Mouse (Mus musculus) cortical plate, adult 2 months (tissue): ENCODE data around the gene Git1. TPM values are rescaled to one million over a fixed set of nuclear protein-coding genes. Genes with fewer than 3 reads are reported as not detected.
A peak's percentile ranks its signal among the peaks of the same experiment; 100 is the strongest.

Source experiments
- H3K27ac ChIP-seq: fragments of 200-500 bp; 2 replicates; pipeline ENCODE4 v1.5.1; 2012; ENCODE audit warnings: low read length, control low read depth, inconsistent platforms; ENCODE audit not compliant: insufficient read depth
- H3K4me1 ChIP-seq: fragments of 200-500 bp; 2 replicates; pipeline ENCODE4 v1.6.1; 2011; ENCODE audit warnings: low read length; ENCODE audit not compliant: control insufficient read depth, insufficient read depth
- H3K4me3 ChIP-seq: fragments of 200-500 bp; 2 replicates; pipeline ENCODE4 v1.5.1; 2011; ENCODE audit warnings: mild to moderate bottlenecking, low read length, control low read depth; ENCODE audit not compliant: insufficient read depth
- CTCF ChIP-seq: fragments of 200-500 bp; IDR thresholded peaks from 2 replicates; pipeline ENCODE4 v1.5.1; 2011; ENCODE audit warnings: mild to moderate bottlenecking, control low read depth, low read length; ENCODE audit not compliant: insufficient read depth; ENCODE audit errors: extremely low read depth
- POLR2A ChIP-seq: fragments of 200-500 bp; IDR thresholded peaks from 2 replicates; pipeline ENCODE4 v1.6.1; 2011; ENCODE audit warnings: mild to moderate bottlenecking, low read length, control low read depth; ENCODE audit not compliant: insufficient read depth; ENCODE audit errors: extremely low read depth
- polyA plus RNA-seq: library from polyadenylated mRNA; depleted of rRNA; stranded (reverse); fragments of >200 nt; gene quantifications from 2 replicates; pipeline ENCODE4 v1.2.3, GENCODE M21; 2012

Git1 gene
- polyA plus RNA-seq, 1 experiment = 204 TPM

- Histone ChIP-seq H3K4me1 (no peaks in the 10 kb centered on the region), H3K4me3 (no peak overlapping the region), H3K27ac (no peak overlapping the region)
- TF ChIP-seq CTCF = no peak
- no peak for TF ChIP-seq POLR2A
Observed at GRCm38 (mm10) chr11:77506273-77506672, 12.9 kb downstream of the Git1 start.

GRCm38 (mm10) chr11:77506941-77507340 is 13.6 kb downstream of the Git1 start:
- no peak overlapping the region for H3K27ac ChIP-seq
- H3K4me3 ChIP-seq = no peak overlapping the region
- TF ChIP-seq CTCF (no peak), POLR2A (no peak)
- H3K4me1 ChIP-seq = no peaks in the 10 kb centered on the region

- no peak overlapping the region for H3K27ac ChIP-seq
- H3K4me1 ChIP-seq = peaks cover under 1% of the 10 kb centered on the region; the same call in 1 of the 2 replicates
- no peak for TF ChIP-seq POLR2A
- no peak for TF ChIP-seq CTCF
- no peak overlapping the region for H3K4me3 ChIP-seq
Observed at GRCm38 (mm10) chr11:77507426-77507825, 14.1 kb downstream of the Git1 start.

DNA sequence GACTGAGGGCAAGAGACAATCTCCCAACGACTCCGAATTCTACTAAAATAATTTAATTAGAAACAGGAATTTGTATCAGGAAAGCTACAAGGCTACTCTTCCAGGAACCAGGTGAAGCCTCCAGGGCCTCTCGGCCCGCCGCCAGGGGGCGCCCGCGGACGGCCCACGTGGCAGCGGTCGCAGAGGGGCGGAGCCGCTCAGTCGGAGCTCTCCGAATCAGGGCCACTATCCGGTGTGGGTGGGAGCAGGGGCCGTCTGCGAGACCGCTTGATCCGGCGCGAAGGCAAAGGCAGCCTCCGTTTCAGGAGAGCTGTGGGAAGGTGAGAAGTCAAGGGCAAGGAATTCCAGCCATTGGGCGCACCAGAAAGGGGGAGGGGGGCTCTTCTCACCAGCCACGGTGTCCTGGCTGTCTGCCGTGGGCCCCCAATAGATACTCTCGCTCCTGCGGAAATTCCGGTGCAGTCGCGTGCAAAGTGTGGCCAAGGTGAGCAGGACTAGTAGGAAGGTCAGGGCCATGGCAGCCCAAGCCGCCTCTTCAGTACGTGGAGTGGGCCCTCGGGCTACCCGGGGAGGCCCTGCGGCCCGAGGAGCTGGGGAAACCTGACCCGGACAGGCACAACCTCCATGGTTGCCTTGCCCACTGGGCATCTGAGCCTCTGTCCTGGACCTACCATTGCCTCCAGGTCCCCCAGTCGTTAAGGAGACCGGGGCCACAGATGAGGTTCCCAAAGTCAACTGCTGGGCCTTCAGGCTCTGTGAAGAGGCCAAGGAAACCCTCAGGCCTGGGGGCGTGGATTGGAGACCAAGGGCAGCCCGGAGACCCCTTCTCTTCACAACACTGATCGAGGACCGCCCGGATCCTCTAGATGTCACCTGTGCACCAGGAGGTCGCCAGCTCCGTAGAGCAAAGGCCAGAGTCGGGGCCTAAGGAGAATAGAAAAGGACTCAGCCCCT is 15.0 kb downstream of the Git1 start:
- Histone ChIP-seq H3K27ac (no peak overlapping the region), H3K4me3 (peak overlapping the region; percentile 37), H3K4me1 (peaks cover 1% of the 10 kb centered on the region; the same call in 1 of the 2 replicates)
- TF ChIP-seq POLR2A (peak; percentile 60), CTCF (peak; percentile 55)

GRCm38 (mm10) chr11:77511336-77511735 is 18.0 kb downstream of the Git1 start:
- TF ChIP-seq CTCF (no peak), POLR2A (no peak)
- H3K27ac ChIP-seq = no peak overlapping the region
- H3K4me3 ChIP-seq = no peak overlapping the region
- peaks cover 1% of the 10 kb centered on the region; the same call in 1 of the 2 replicates for H3K4me1 ChIP-seq

GRCm38 (mm10) chr11:77512891-77513810 is 19.8 kb downstream of the Git1 start:
- peak overlapping the region; percentile 31 for H3K4me3 ChIP-seq
- H3K4me1 ChIP-seq = peaks cover 1% of the 10 kb centered on the region; the same call in 1 of the 2 replicates
- H3K27ac ChIP-seq = peak overlapping the region; percentile 64; the same call in 1 of the 2 replicates
- TF ChIP-seq CTCF = no peak
- TF ChIP-seq POLR2A = peak; percentile 13; the same call in 1 of the 2 replicates

DNA sequence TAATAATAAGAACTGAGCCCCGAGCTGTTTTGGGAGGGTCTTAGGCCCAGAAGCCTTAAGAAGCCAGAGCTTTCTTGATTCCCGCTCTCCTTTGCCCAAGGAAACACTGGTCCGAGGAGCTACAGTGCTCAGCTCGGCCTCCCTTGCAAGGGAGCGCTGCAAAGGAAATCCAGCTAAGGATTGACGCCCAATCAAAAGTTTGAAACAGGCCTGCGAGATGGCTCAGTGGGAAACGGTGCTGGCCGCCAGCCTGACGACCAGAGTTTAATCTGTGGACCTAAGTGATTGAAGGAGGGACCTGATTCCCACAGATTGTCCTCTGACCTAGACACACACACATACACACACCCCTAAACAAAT is 20.4 kb downstream of the Git1 start:
- TF ChIP-seq CTCF = no peak
- no peak for TF ChIP-seq POLR2A
- Histone ChIP-seq H3K4me1 (peaks cover 1% of the 10 kb centered on the region; the same call in 1 of the 2 replicates), H3K4me3 (peak overlapping the region; percentile 31), H3K27ac (no peak overlapping the region)

DNA sequence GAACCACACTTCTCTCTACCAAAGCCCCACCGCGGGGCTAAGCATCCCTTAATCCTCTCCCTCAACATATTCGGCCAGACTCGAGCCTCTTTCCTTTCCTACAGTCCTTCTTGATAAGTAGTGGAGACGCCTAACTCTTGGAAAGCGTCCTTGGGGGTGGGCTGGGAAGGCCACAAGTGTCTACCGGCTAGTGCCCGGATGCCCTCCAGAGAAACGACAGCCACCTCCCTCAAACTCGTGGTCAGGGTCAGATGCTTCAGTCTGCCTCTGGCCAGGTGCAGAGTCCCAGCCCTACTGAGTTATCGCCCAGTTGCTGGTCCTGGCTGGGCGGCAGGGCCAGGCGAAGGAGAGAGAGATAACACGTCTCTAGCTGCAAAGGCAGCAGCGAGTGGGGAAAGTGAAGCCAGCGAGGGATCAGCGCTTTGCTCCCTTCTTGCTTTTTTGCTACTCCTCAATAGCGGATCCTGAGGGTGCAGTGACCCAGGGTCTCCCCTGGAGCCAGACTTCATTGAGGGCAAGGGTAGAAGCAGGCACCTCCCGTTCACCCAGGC is 21.0 kb downstream of the Git1 start:
- peak overlapping the region; percentile 24; the same call in 1 of the 2 replicates for H3K4me3 ChIP-seq
- H3K4me1 ChIP-seq = peaks cover 1% of the 10 kb centered on the region; the same call in 1 of the 2 replicates
- TF ChIP-seq POLR2A (no peak), CTCF (no peak)
- no peak overlapping the region for H3K27ac ChIP-seq

- H3K4me3 ChIP-seq = peak within 1 kb of the TSS; percentile 31
- H3K27ac ChIP-seq = no peak within 1 kb of the TSS
- TF ChIP-seq CTCF = no peak
- no peak for TF ChIP-seq POLR2A
- peaks cover 1% of the 10 kb centered on the region; the same call in 1 of the 2 replicates for H3K4me1 ChIP-seq
Observed at GRCm38 (mm10) chr11:77514832-77515636, 21.7 kb downstream of the Git1 start, which contains the start of gene Abhd15. Gene Abhd15, plus strand, starts transcription at chr11:77515121.
